ENCODE assay signal across 8 mouse cellular contexts in genomic region chr3:96500289-96500621, GRCm38 (mm10). TPM values are rescaled to one million over a fixed set of nuclear protein-coding genes. Genes with fewer than 3 reads are reported as not detected.
DNase-seq lines count a peak whose midpoint lies in the region; ATAC-seq and TF ChIP-seq lines count a peak whose summit lies in the region.

No protein-coding gene starts in this region.

- peak overlapping the region; percentile 76 for H3K4me2 ChIP-seq in embryonic facial prominence, embryonic 14.5 days (ENCODE audit: low read depth, low read length)
- H3K4me2 ChIP-seq in kidney, embryonic 14.5 days (replicated peaks; ENCODE audit: low read depth, low read length) = peak overlapping the region; percentile 59
- peak overlapping the region; percentile 60 for H3K4me2 ChIP-seq in limb, embryonic 15.5 days
- peak overlapping the region; percentile 61 for H3K4me2 ChIP-seq in midbrain, postnatal 0 days (ENCODE audit: low read depth, low read length, poor library complexity, severe bottlenecking)

- DNase-seq in A20 (ENCODE audit: low read depth, low spot score) = peak; percentile 95
- DNase-seq in embryonic facial prominence, embryonic 14.5 days (ENCODE audit: low spot score) = peak; percentile 91
- peak; percentile 98 for DNase-seq in heart, adult 8-10 months (ENCODE audit: low spot score)
- peak; percentile 94 for DNase-seq in midbrain, postnatal 0 days (ENCODE audit: low spot score)
- peak; percentile 94 to 95 for DNase-seq in spleen, postnatal 10 days (ENCODE audit: low spot score in 2 of 2)

- no peak for TF ChIP-seq POLR2A in bone marrow, adult 2 months (IDR thresholded peaks at IDR 0.05; ENCODE audit: borderline replicate concordance, control insufficient read depth, low read depth, low read length)

- peak overlapping the region; percentile 93 for H3K4me3 ChIP-seq in bone marrow, adult 2 months (replicated peaks; ENCODE audit: control insufficient read depth, low read depth, low read length)
- H3K4me3 ChIP-seq in embryonic facial prominence, embryonic 14.5 days (ENCODE audit: low read depth, low read length) = peak overlapping the region; percentile 76
- peak overlapping the region; percentile 81 for H3K4me3 ChIP-seq in kidney, embryonic 14.5 days (ENCODE audit: low read length)
- peak overlapping the region; percentile 71 for H3K4me3 ChIP-seq in limb, embryonic 15.5 days
- peak overlapping the region; percentile 76 for H3K4me3 ChIP-seq in midbrain, postnatal 0 days (ENCODE audit: low read depth, low read length)

- H3K27me3 ChIP-seq in embryonic facial prominence, embryonic 14.5 days (replicated peaks; ENCODE audit: control insufficient read depth, insufficient read depth, low read length) = no peaks in the 10 kb centered on the region
- no peaks in the 10 kb centered on the region for H3K27me3 ChIP-seq in kidney, embryonic 14.5 days (ENCODE audit: control insufficient read depth, insufficient read depth, low read length)
- H3K27me3 ChIP-seq in limb, embryonic 15.5 days = no peaks in the 10 kb centered on the region
- H3K27me3 ChIP-seq in midbrain, postnatal 0 days (ENCODE audit: insufficient read depth, low read length) = no peaks in the 10 kb centered on the region

- H3K4me1 ChIP-seq in bone marrow, adult 2 months (ENCODE audit: control insufficient read depth, insufficient read depth, low read length) = no peaks in the 10 kb centered on the region; the same call in 1 of the 2 replicates
- H3K4me1 ChIP-seq in embryonic facial prominence, embryonic 14.5 days (ENCODE audit: control insufficient read depth, insufficient read depth, low read length) = no peaks in the 10 kb centered on the region
- peaks cover 3% of the 10 kb centered on the region; the same call in 1 of the 2 replicates for H3K4me1 ChIP-seq in kidney, embryonic 14.5 days (ENCODE audit: control insufficient read depth, insufficient read depth, low read length)
- peaks cover 9% of the 10 kb centered on the region for H3K4me1 ChIP-seq in limb, embryonic 15.5 days
- peaks cover 4% of the 10 kb centered on the region; the same call in 1 of the 2 replicates for H3K4me1 ChIP-seq in midbrain, postnatal 0 days (ENCODE audit: insufficient read depth, low read length)

- no peaks in the 10 kb centered on the region for H3K9me3 ChIP-seq in embryonic facial prominence, embryonic 14.5 days (ENCODE audit: control insufficient read depth, low read length)
- no peaks in the 10 kb centered on the region for H3K9me3 ChIP-seq in kidney, embryonic 14.5 days (ENCODE audit: control insufficient read depth, low read length)
- H3K9me3 ChIP-seq in limb, embryonic 15.5 days = no peaks in the 10 kb centered on the region
- no peaks in the 10 kb centered on the region for H3K9me3 ChIP-seq in midbrain, postnatal 0 days (ENCODE audit: low read length)

- no peaks in the 10 kb centered on the region for H3K36me3 ChIP-seq in embryonic facial prominence, embryonic 14.5 days (ENCODE audit: control insufficient read depth, insufficient read depth, low read length)
- no peaks in the 10 kb centered on the region for H3K36me3 ChIP-seq in kidney, embryonic 14.5 days (ENCODE audit: control insufficient read depth, insufficient read depth, low read length)
- no peaks in the 10 kb centered on the region for H3K36me3 ChIP-seq in limb, embryonic 15.5 days
- no peaks in the 10 kb centered on the region for H3K36me3 ChIP-seq in midbrain, postnatal 0 days (ENCODE audit: insufficient read depth, low read length)

- no peak for TF ChIP-seq CTCF in bone marrow, adult 2 months (IDR thresholded peaks at IDR 0.05; ENCODE audit: control insufficient read depth, insufficient read depth, low read length)
- no peak for TF ChIP-seq CTCF in midbrain, postnatal 0 days (IDR thresholded peaks at IDR 0.05)

- under 1% methylated on average over 17 of the region's 17 CpGs for WGBS in bone marrow, adult 2 months
- 0% methylated on average over 17 of the region's 17 CpGs for WGBS in embryonic facial prominence, embryonic 14.5 days
- WGBS in kidney, embryonic 14.5 days = under 1% methylated on average over 17 of the region's 17 CpGs
- WGBS in limb, embryonic 15.5 days = under 1% methylated on average over 17 of the region's 17 CpGs
- WGBS in midbrain, postnatal 0 days = under 1% methylated on average over 17 of the region's 17 CpGs

- H3K27ac ChIP-seq in bone marrow, adult 2 months (ENCODE audit: control insufficient read depth, insufficient read depth, low read depth, low read length, poor library complexity) = peak overlapping the region; percentile 91
- peak overlapping the region; percentile 93 for H3K27ac ChIP-seq in embryonic facial prominence, embryonic 14.5 days (replicated peaks; ENCODE audit: low read depth, low read length)
- peak overlapping the region; percentile 84 for H3K27ac ChIP-seq in kidney, embryonic 14.5 days (ENCODE audit: low read depth, low read length)
- peak overlapping the region; percentile 94 for H3K27ac ChIP-seq in limb, embryonic 15.5 days
- H3K27ac ChIP-seq in midbrain, postnatal 0 days (ENCODE audit: low read depth, low read length) = peak overlapping the region; percentile 78

- H3K9ac ChIP-seq in embryonic facial prominence, embryonic 14.5 days (ENCODE audit: low read depth, low read length) = peak overlapping the region; percentile 80
- H3K9ac ChIP-seq in kidney, embryonic 14.5 days (ENCODE audit: low read depth, low read length) = peak overlapping the region; percentile 73
- peak overlapping the region; percentile 77 for H3K9ac ChIP-seq in limb, embryonic 15.5 days
- H3K9ac ChIP-seq in midbrain, postnatal 0 days (replicated peaks; ENCODE audit: low read length, poor library complexity, severe bottlenecking) = peak overlapping the region; percentile 70

- peak; percentile 81 for ATAC-seq in embryonic facial prominence, embryonic 14.5 days (ENCODE audit: low read depth)
- peak; percentile 67 for ATAC-seq in kidney, embryonic 14.5 days (ENCODE audit: low FRiP score, low TSS enrichment)
- ATAC-seq in limb, embryonic 15.5 days (ENCODE audit: insufficient number of reproducible peaks, low FRiP score, low TSS enrichment, low read depth) = peak; percentile 83
- ATAC-seq in midbrain, postnatal 0 days (ENCODE audit: low FRiP score) = peak; percentile 82

RNA-seq across cellular contexts. Expression of gene Hfe2, which starts 24.7 kb away (rescaled TPM):
- 0.75 TPM in 1 of 2 replicates, not detected in the other for polyA plus RNA-seq in bone marrow, adult 2 months (2011; ENCODE audit: insufficient read depth, insufficient read length, low replicate concordance, missing spikeins)
- polyA plus RNA-seq in embryonic facial prominence, embryonic 14.5 days (2014; fragmentation: Nextera tagmentation; extraction: Ambion mirVana) = 28.3 and 36.4 TPM in 2 replicates
- total RNA-seq in heart, adult 8-10 months (2022) = 100 to 1,000 TPM; 271 to 333 (median 312) TPM
- 0.20 and 0.30 TPM in 2 replicates for polyA plus RNA-seq in kidney, embryonic 14.5 days (2014; fragmentation: Nextera tagmentation; extraction: Ambion mirVana)
- polyA plus RNA-seq in limb, embryonic 15.5 days (2015; fragmentation: Nextera tagmentation; extraction: Ambion mirVana) = 8.7 and 18.4 TPM in 2 replicates
- 2.0 and 2.1 TPM in 2 replicates for total RNA-seq in midbrain, postnatal 0 days (2014; rRNA removed)
- polyA plus RNA-seq in midbrain, postnatal 0 days (2015; fragmentation: Nextera tagmentation; extraction: Ambion mirVana) = 2.0 and 2.7 TPM in 2 replicates

RNA-seq across cellular contexts. Expression of gene BC107364, which starts 48.1 kb away (rescaled TPM):
- polyA plus RNA-seq in bone marrow, adult 2 months (2011; ENCODE audit: insufficient read depth, insufficient read length, low replicate concordance, missing spikeins) = not detected in 2 replicates
- not detected in 2 replicates for polyA plus RNA-seq in embryonic facial prominence, embryonic 14.5 days (2014; fragmentation: Nextera tagmentation; extraction: Ambion mirVana)
- total RNA-seq in heart, adult 8-10 months (2022) = not detected
- 0.20 TPM in 1 of 2 replicates, not detected in the other for polyA plus RNA-seq in kidney, embryonic 14.5 days (2014; fragmentation: Nextera tagmentation; extraction: Ambion mirVana)
- polyA plus RNA-seq in limb, embryonic 15.5 days (2015; fragmentation: Nextera tagmentation; extraction: Ambion mirVana) = 0.22 and 0.55 TPM in 2 replicates
- not detected in 2 replicates for total RNA-seq in midbrain, postnatal 0 days (2014; rRNA removed)
- polyA plus RNA-seq in midbrain, postnatal 0 days (2015; fragmentation: Nextera tagmentation; extraction: Ambion mirVana) = not detected in 2 replicates

RNA-seq across cellular contexts. Expression of gene Txnip, which starts 57.5 kb away (rescaled TPM):
- 104 and 163 TPM in 2 replicates for polyA plus RNA-seq in bone marrow, adult 2 months (2011; ENCODE audit: insufficient read depth, insufficient read length, low replicate concordance, missing spikeins)
- 160 and 166 TPM in 2 replicates for polyA plus RNA-seq in embryonic facial prominence, embryonic 14.5 days (2014; fragmentation: Nextera tagmentation; extraction: Ambion mirVana)
- 100 to 1,000 TPM; 346 to 908 (median 654) TPM for total RNA-seq in heart, adult 8-10 months (2022)
- polyA plus RNA-seq in kidney, embryonic 14.5 days (2014; fragmentation: Nextera tagmentation; extraction: Ambion mirVana) = 91.1 and 148 TPM in 2 replicates
- 151 and 157 TPM in 2 replicates for polyA plus RNA-seq in limb, embryonic 15.5 days (2015; fragmentation: Nextera tagmentation; extraction: Ambion mirVana)
- total RNA-seq in midbrain, postnatal 0 days (2014; rRNA removed) = 145 and 222 TPM in 2 replicates
- polyA plus RNA-seq in midbrain, postnatal 0 days (2015; fragmentation: Nextera tagmentation; extraction: Ambion mirVana) = 108 and 116 TPM in 2 replicates

Comparison
In these comparisons a context has a peak if more than half of its experiments do, and no peak if none do; other contexts are left out.
1. Peak in every context shown above with its lines: DNase-seq, ATAC-seq, H3K4me3 ChIP-seq and H3K27ac ChIP-seq.